Mouse (Mus musculus) gastrocnemius, adult 2 months (tissue): ENCODE measurements around the gene Gpr157. TPM values are rescaled to one million over a fixed set of nuclear protein-coding genes. Genes with fewer than 3 reads are reported as not detected.
A peak's percentile ranks its signal among the peaks of the same experiment; 100 is the strongest.

Source experiments
- DNase-seq: peaks from one replicate; pipeline ENCODE4 v3.0.0; 2022
- H3K27ac ChIP-seq: fragments of 200-600 bp; 2 replicates; pipeline ENCODE4 v1.8.1; 2022; ENCODE audit warnings: mild to moderate bottlenecking
- H3K4me3 ChIP-seq: fragments of 200-600 bp; 2 replicates; pipeline ENCODE4 v1.8.1; 2022; ENCODE audit warnings: mild to moderate bottlenecking, moderate library complexity
- CTCF ChIP-seq: fragments of 200-600 bp; IDR thresholded peaks from 2 replicates; pipeline ENCODE4 v1.8.1; 2022; ENCODE audit warnings: antibody characterized with exemption, mild to moderate bottlenecking, moderate library complexity
- intact Hi-C: fragments of 180-260 bp; cut with DNase I; formaldehyde crosslinking; loops from one replicate; pipeline ENCODE4 v1.15.1; 2025
- total RNA-seq, 2 experiments: library from RNA; stranded (reverse); gene quantifications; 2 replicates each; pipeline ENCODE4 v1.2.3; 2021

Gpr157 gene
- total RNA-seq, 2 experiments from 2014 or later = 41.7 to 51.3 TPM

GRCm38 (mm10) chr4:150076147-150076546, 11.0 kb upstream of the Gpr157 start:
- H3K4me3 ChIP-seq = no peak overlapping the region
- peak overlapping the region; percentile 28; the same call in 1 of the 2 replicates for H3K27ac ChIP-seq
- TF ChIP-seq CTCF = no peak
- intact Hi-C loops = no loop called here
- DNase-seq = peak; percentile 75

- DNase-seq = no peak
- Histone ChIP-seq H3K27ac (no peak overlapping the region), H3K4me3 (no peak overlapping the region)
- TF ChIP-seq CTCF = no peak
- intact Hi-C loops = no loop called here
These were observed 8.5 kb upstream of the Gpr157 start for GRCm38 (mm10) chr4:150078646-150079045.

- DNase-seq = no peak
- no peak for TF ChIP-seq CTCF
- Histone ChIP-seq H3K4me3 (no peak overlapping the region), H3K27ac (no peak overlapping the region; the same call in 1 of the 2 replicates)
- intact Hi-C loops = no loop called here
These were observed 7.9 kb upstream of the Gpr157 start for GRCm38 (mm10) chr4:150079244-150079643.

GRCm38 (mm10) chr4:150080330-150080967, 6.7 kb upstream of the Gpr157 start:
- no peak for DNase-seq
- TF ChIP-seq CTCF = no peak
- peak overlapping the region; percentile 24 for H3K27ac ChIP-seq
- H3K4me3 ChIP-seq = no peak overlapping the region
- intact Hi-C loops = no loop called here

- H3K27ac ChIP-seq = no peak overlapping the region
- no peak for DNase-seq
- peak; percentile 16; the same call in 1 of the 2 replicates for TF ChIP-seq CTCF
- intact Hi-C loops = no loop called here
- H3K4me3 ChIP-seq = no peak overlapping the region
These were observed 1.8 kb upstream of the Gpr157 start for GRCm38 (mm10) chr4:150085366-150085765.

GRCm38 (mm10) chr4:150086841-150087160, 364 bp upstream of the Gpr157 start:
- Histone ChIP-seq H3K4me3 (peak overlapping the region; percentile 76), H3K27ac (peak overlapping the region; percentile 98)
- no peak for DNase-seq
- intact Hi-C loops = no loop called here
- no peak for TF ChIP-seq CTCF

GRCm38 (mm10) chr4:150087890-150088530, 845 bp downstream of the Gpr157 start:
- DNase-seq = peak; percentile 68
- Histone ChIP-seq H3K4me3 (peak overlapping the region; percentile 76), H3K27ac (peak overlapping the region; percentile 98)
- intact Hi-C loops = no loop called here
- TF ChIP-seq CTCF = no peak

GRCm38 (mm10) chr4:150089121-150089520, 2.0 kb downstream of the Gpr157 start:
- Histone ChIP-seq H3K27ac (peak overlapping the region; percentile 98), H3K4me3 (peak overlapping the region; percentile 76)
- DNase-seq = peak; percentile 77
- intact Hi-C loops = no loop called here
- no peak for TF ChIP-seq CTCF

GRCm38 (mm10) chr4:150091887-150092582, 4.9 kb downstream of the Gpr157 start:
- Histone ChIP-seq H3K27ac (peak overlapping the region; percentile 98), H3K4me3 (peak overlapping the region; percentile 76)
- DNase-seq = peak; percentile 57
- peak; percentile 89 for TF ChIP-seq CTCF
- intact Hi-C loops = loop anchor here (10.0 kb wide), 1 partner anchor 287 kb away; no protein-coding TSS in a partner anchor

- Histone ChIP-seq H3K27ac (peak overlapping the region; percentile 98), H3K4me3 (no peak overlapping the region; the same call in 1 of the 2 replicates)
- DNase-seq = no peak
- intact Hi-C loops = loop anchor here (10.0 kb wide), 1 partner anchor 288 kb away; no protein-coding TSS in a partner anchor
- TF ChIP-seq CTCF = no peak; the same call in 1 of the 2 replicates
These were observed 5.4 kb downstream of the Gpr157 start for GRCm38 (mm10) chr4:150092583-150092902.

- H3K27ac ChIP-seq = peak overlapping the region; percentile 98
- H3K4me3 ChIP-seq = no peak overlapping the region
- no peak for DNase-seq
- no peak for TF ChIP-seq CTCF
- intact Hi-C loops = loop anchor here (10.0 kb wide), 1 partner anchor 289 kb away; no protein-coding TSS in a partner anchor
These were observed 6.6 kb downstream of the Gpr157 start for GRCm38 (mm10) chr4:150093560-150094462.

GRCm38 (mm10) chr4:150094463-150094789, 7.3 kb downstream of the Gpr157 start:
- no peak overlapping the region for H3K4me3 ChIP-seq
- no peak for TF ChIP-seq CTCF
- intact Hi-C loops = loop anchor here (10.0 kb wide), 1 partner anchor 290 kb away; no protein-coding TSS in a partner anchor
- H3K27ac ChIP-seq = peak overlapping the region; percentile 41
- no peak for DNase-seq
